Mouse (Mus musculus): ENCODE data around the gene Ddb1.

Gene Ddb1

GRCm38 (mm10) chr19:10662665-10663064, 57.5 kb downstream of the Ddb1 start:
- DNase-seq = no peak

- no peak for DNase-seq
Observed at GRCm38 (mm10) chr19:10665093-10665492, 60.0 kb downstream of the Ddb1 start.

GRCm38 (mm10) chr19:10665499-10665898, 60.4 kb downstream of the Ddb1 start:
- peak; percentile 73 to 81 for DNase-seq

- no peak for DNase-seq
Observed at GRCm38 (mm10) chr19:10671319-10671718, 66.2 kb downstream of the Ddb1 start.

- DNase-seq = no peak
Observed at GRCm38 (mm10) chr19:10671854-10672417, 66.8 kb downstream of the Ddb1 start.

- no peak for DNase-seq
Observed at GRCm38 (mm10) chr19:10673275-10673674, 68.1 kb downstream of the Ddb1 start.

GRCm38 (mm10) chr19:10676656-10677055, 71.5 kb downstream of the Ddb1 start:
- no peak for DNase-seq

- DNase-seq = peak; percentile 92 to 98
Observed at GRCm38 (mm10) chr19:10677915-10678771, 73.0 kb downstream of the Ddb1 start, which contains the start of gene Pga5. Pga5 (minus strand) TSS chr19:10678071.

- no peak for DNase-seq
Observed at GRCm38 (mm10) chr19:10678772-10679067, 73.6 kb downstream of the Ddb1 start.

All from cerebellum, postnatal 36 days (tissue).